Mouse (Mus musculus) splenic B cell, adult 2 months (primary cell): ENCODE measurements at regions not wholly inside any gene's neighbourhood (a gene's known extent, or its start where the extent isn't known, plus 50 kb on each side); places are given as distances from the start of the nearest gene placed in this dataset.

Source experiments
- DNase-seq: peaks from one replicate; pipeline ENCODE4 v3.0.0-alpha.2; 2011; ENCODE audit warnings: low read depth, low spot score
- H3K27me3 ChIP-seq: 2 replicates; pipeline ENCODE4 v1.6.1; 2012; ENCODE audit warnings: mild to moderate bottlenecking, low read length, moderate library complexity, mixed read lengths; ENCODE audit not compliant: control insufficient read depth, poor library complexity, insufficient read depth, severe bottlenecking
- H3K36me3 ChIP-seq: 2 replicates; pipeline ENCODE4 v1.6.1; 2012; ENCODE audit warnings: mild to moderate bottlenecking, low read length, moderate library complexity, mixed read lengths; ENCODE audit not compliant: control insufficient read depth, poor library complexity, insufficient read depth, severe bottlenecking

GRCm38 (mm10) chr15:62215616-62216398, 1293.0 kb upstream of the A1bg start:
- H3K36me3 ChIP-seq, result no peaks in the 10 kb centered on the region
- DNase-seq, result no peak
- H3K27me3 ChIP-seq, result no peaks in the 10 kb centered on the region

GRCm38 (mm10) chr15:62214300-62214699, 1291.5 kb upstream of the A1bg start:
- Histone ChIP-seq H3K27me3 (no peaks in the 10 kb centered on the region), H3K36me3 (no peaks in the 10 kb centered on the region)
- DNase-seq, result no peak

- DNase-seq, result no peak
- H3K36me3 ChIP-seq, result no peaks in the 10 kb centered on the region
- H3K27me3 ChIP-seq, result no peaks in the 10 kb centered on the region
Observed at GRCm38 (mm10) chr15:62212283-62212910, 1289.6 kb upstream of the A1bg start.

GRCm38 (mm10) chr15:62209881-62210481, 1287.2 kb upstream of the A1bg start:
- DNase-seq, result peak; percentile 73
- no peaks in the 10 kb centered on the region for H3K36me3 ChIP-seq
- H3K27me3 ChIP-seq, result no peaks in the 10 kb centered on the region

- Histone ChIP-seq H3K36me3 (no peaks in the 10 kb centered on the region), H3K27me3 (no peaks in the 10 kb centered on the region)
- no peak for DNase-seq
Observed at GRCm38 (mm10) chr15:62209296-62209695, 1286.5 kb upstream of the A1bg start.

- no peak for DNase-seq
- no peaks in the 10 kb centered on the region for H3K36me3 ChIP-seq
Observed at GRCm38 (mm10) chr15:62206502-62206902, 1283.7 kb upstream of the A1bg start.

GRCm38 (mm10) chr15:62203951-62204905, 1281.4 kb upstream of the A1bg start:
- Histone ChIP-seq H3K36me3 (no peaks in the 10 kb centered on the region), H3K27me3 (no peaks in the 10 kb centered on the region)
- DNase-seq, result no peak

More at GRCm38 (mm10) chr15:62206502-62206902, 1283.7 kb upstream of the A1bg start:
- H3K27me3 ChIP-seq, result no peaks in the 10 kb centered on the region

- Histone ChIP-seq H3K27me3 (no peaks in the 10 kb centered on the region), H3K36me3 (no peaks in the 10 kb centered on the region)
- DNase-seq, result no peak
Observed at GRCm38 (mm10) chr15:62202781-62203375, 1280.1 kb upstream of the A1bg start.

GRCm38 (mm10) chr15:62198721-62199120, 1275.9 kb upstream of the A1bg start:
- no peak for DNase-seq
- Histone ChIP-seq H3K27me3 (no peaks in the 10 kb centered on the region), H3K36me3 (no peaks in the 10 kb centered on the region)

GRCm38 (mm10) chr15:62198194-62198593, 1275.4 kb upstream of the A1bg start:
- DNase-seq, result no peak
- no peaks in the 10 kb centered on the region for H3K27me3 ChIP-seq

GRCm38 (mm10) chr15:62195440-62195839, 1272.6 kb upstream of the A1bg start:
- DNase-seq, result peak; percentile 68
- Histone ChIP-seq H3K36me3 (no peaks in the 10 kb centered on the region), H3K27me3 (no peaks in the 10 kb centered on the region)

More at GRCm38 (mm10) chr15:62198194-62198593, 1275.4 kb upstream of the A1bg start:
- H3K36me3 ChIP-seq, result no peaks in the 10 kb centered on the region

GRCm38 (mm10) chr15:62192706-62193105, 1269.9 kb upstream of the A1bg start:
- H3K36me3 ChIP-seq, result 0 out of 2 replicates have a peak, but pooled peaks cover 2% of the 10 kb centered on the region
- DNase-seq, result no peak

GRCm38 (mm10) chr15:62191641-62192040, 1268.8 kb upstream of the A1bg start:
- Histone ChIP-seq H3K27me3 (no peaks in the 10 kb centered on the region), H3K36me3 (0 out of 2 replicates have a peak, but pooled peaks cover 2% of the 10 kb centered on the region)
- DNase-seq, result no peak

More at GRCm38 (mm10) chr15:62192706-62193105, 1269.9 kb upstream of the A1bg start:
- H3K27me3 ChIP-seq, result no peaks in the 10 kb centered on the region
